Mouse (Mus musculus): ENCODE data around the gene Ugt1a1. TPM values are rescaled to one million over a fixed set of nuclear protein-coding genes. Genes with fewer than 3 reads are reported as not detected.

The Ugt1a1 gene
- polyA plus RNA-seq, 1 experiment from 2014 or later = 1.2 TPM

DNA sequence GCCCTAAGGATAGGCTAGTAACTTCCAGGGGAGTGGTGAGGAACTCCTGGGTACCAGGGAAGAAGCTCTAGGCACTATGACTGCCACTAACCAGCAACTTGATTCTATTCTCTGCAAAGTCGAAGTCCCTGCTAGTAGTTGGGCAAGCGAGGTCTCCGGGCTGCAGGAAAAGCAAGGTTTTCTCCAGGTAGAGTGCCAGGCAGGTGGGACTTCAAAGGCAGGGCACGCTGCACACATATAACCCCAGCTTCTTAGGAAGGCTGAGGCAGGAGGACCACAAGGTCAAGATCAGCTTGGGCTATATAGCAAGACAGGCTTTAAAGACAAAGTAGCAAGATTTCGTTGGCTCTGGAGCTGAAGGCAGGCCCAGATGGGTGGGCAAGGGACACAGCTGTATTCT lies 52.0 kb downstream of the Ugt1a1 start:
- WGBS = 91% methylated on average over 5 of the region's 5 CpGs

DNA sequence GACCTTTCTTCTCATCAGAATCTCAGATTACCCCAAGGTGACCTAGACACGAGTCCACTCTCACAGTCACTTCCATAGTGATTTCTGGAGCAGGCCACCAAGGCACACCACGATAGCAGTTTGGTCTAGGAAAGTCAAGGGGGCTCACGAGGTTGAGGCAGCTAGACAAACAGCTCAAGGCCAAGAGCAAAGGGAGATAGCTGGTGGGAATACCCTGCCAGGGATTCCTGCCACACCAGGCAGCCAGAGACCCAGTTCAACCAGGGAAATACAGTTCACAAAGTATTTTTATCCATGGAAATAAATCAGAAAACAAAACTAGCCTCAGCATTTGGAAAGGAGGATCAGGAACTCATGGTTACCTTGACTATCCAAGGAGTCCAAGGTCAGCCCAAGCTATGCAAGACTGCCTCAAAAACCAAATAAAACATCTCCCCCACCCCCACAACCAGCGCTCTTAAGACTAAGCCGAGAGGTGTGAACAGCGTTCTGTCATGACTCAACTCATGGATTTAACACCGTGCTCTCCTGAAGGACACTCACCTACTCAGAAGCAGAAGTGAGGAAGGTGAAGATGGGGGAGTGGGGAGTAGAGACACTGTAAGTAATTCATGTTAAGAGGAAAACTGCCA lies 52.6 kb downstream of the Ugt1a1 start:
- no peak overlapping the region for H3K9ac ChIP-seq
- H3K4me1 ChIP-seq = peaks cover 16% of the 10 kb centered on the region
- no peaks in the 10 kb centered on the region for H3K9me3 ChIP-seq (replicated peaks)
- 85% methylated on average over 7 of the region's 7 CpGs for WGBS
- ATAC-seq (replicated peaks; ENCODE audit: low FRiP score) = no peak
- no peak overlapping the region for H3K4me3 ChIP-seq (replicated peaks)
- H3K27ac ChIP-seq = no peak overlapping the region
- peaks cover 98% of the 10 kb centered on the region for H3K36me3 ChIP-seq
- no peak overlapping the region for H3K4me2 ChIP-seq
- no peaks in the 10 kb centered on the region for H3K27me3 ChIP-seq

More for the DNA sequence above, 52.0 kb downstream of the Ugt1a1 start:
- Histone ChIP-seq H3K36me3 (peaks cover 92% of the 10 kb centered on the region), H3K9ac (no peak overlapping the region), H3K27ac (no peak overlapping the region), H3K4me1 (peaks cover 20% of the 10 kb centered on the region), H3K9me3 (replicated peaks) (no peaks in the 10 kb centered on the region), H3K4me2 (no peak overlapping the region), H3K27me3 (no peaks in the 10 kb centered on the region), H3K4me3 (replicated peaks) (no peak overlapping the region)
- no peak for ATAC-seq (replicated peaks; ENCODE audit: low FRiP score)

DNA sequence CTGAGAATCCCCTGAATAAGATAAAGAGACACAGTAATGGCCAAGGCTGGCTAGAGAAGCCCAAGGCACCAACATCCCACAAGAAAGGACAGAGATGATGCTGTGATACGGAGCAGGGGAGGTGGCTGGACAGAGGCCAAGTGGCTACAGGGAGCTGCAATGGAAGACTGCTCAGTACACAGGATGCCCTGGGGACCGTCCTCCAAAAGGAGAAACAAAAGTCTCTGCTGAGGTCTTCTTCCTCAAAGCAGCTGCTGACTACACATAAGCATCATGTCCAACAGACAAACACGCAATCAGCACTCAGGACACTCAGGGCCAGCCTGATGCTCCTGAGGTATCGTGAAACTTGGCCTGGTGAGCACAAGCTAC lies 53.1 kb downstream of the Ugt1a1 start:
- ATAC-seq (replicated peaks; ENCODE audit: low FRiP score) = no peak
- Histone ChIP-seq H3K27ac (no peak overlapping the region), H3K9me3 (replicated peaks) (no peaks in the 10 kb centered on the region), H3K4me2 (no peak overlapping the region), H3K4me1 (peaks cover 11% of the 10 kb centered on the region), H3K27me3 (no peaks in the 10 kb centered on the region), H3K4me3 (replicated peaks) (no peak overlapping the region), H3K9ac (no peak overlapping the region), H3K36me3 (peaks cover 100% of the 10 kb centered on the region)
- 75% methylated on average over 4 of the region's 4 CpGs for WGBS

DNA sequence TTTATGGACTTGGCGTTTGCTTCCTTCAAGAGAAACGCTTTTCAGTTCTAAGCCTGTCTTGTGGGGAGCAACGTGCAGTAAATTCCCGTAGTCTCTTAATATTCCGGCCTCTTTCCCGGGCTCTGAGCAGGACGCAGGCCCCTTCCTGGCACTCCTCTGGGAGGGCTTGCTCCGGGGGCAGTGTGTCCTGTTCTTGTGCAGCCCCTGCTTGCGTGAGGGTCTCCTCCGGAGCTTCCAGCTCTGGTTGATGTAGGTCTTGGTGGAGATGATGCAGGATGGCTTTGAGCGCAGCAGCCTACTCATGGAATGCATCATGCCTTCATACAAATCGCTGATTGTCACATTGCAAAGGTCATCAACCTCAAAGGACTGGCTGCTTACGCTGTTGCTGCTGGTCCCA lies 54.4 kb downstream of the Ugt1a1 start:
- ATAC-seq (replicated peaks; ENCODE audit: low FRiP score) = no peak
- 87% methylated on average over 13 of the region's 13 CpGs for WGBS
- Histone ChIP-seq H3K4me1 (0 out of 2 replicates have a peak, but pooled peaks cover 7% of the 10 kb centered on the region), H3K27ac (no peak overlapping the region), H3K4me3 (replicated peaks) (no peak overlapping the region), H3K4me2 (no peak overlapping the region), H3K36me3 (peaks cover 91% of the 10 kb centered on the region), H3K27me3 (no peaks in the 10 kb centered on the region), H3K9ac (no peak overlapping the region), H3K9me3 (replicated peaks) (no peaks in the 10 kb centered on the region)

DNA sequence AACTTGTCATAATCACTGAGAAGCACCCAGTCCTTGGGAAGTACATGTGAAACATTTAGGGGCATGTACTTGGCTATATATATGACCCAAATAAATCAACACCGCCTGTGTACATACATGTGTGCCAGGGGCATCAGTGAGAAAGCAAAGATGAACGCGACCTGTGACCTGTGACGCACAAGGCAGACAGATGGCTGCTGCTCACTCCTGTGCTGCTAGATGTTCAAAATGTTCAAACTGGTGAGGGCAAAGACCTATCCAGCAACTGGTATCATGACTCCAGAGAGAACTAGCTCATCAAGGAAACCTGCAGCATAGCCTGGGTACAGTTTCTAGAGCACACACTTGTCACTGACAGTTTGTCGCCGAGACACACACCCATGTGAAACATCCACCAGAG lies 55.7 kb downstream of the Ugt1a1 start:
- ATAC-seq (replicated peaks; ENCODE audit: low FRiP score) = no peak

DNA sequence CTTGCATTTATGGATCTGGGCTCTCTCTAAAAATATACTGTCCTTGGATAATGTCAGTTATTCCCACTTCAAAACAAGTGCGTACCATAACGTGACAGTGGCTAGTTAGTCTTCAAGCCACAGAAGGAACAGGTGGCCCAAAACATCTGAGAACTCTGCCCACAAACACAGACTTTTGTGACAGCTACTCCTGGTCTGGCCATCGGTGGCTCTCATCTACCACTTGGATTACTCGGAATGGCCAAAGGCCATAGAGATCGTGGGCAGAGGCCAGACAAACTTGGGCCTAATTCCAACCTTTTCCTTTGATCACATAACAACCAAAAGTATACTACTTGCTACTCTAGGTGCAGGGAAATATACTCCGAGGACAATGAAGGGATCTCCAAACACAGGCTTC lies 56.3 kb downstream of the Ugt1a1 start:
- H3K4me3 ChIP-seq (replicated peaks) = no peak overlapping the region
- no peaks in the 10 kb centered on the region for H3K9me3 ChIP-seq (replicated peaks)
- no peak for ATAC-seq (replicated peaks; ENCODE audit: low FRiP score)
- WGBS = 86% methylated on average over 6 of the region's 6 CpGs
- H3K4me2 ChIP-seq = no peak overlapping the region
- no peaks in the 10 kb centered on the region for H3K27me3 ChIP-seq
- H3K9ac ChIP-seq = no peak overlapping the region
- H3K4me1 ChIP-seq = no peaks in the 10 kb centered on the region
- H3K36me3 ChIP-seq = peaks cover 91% of the 10 kb centered on the region
- H3K27ac ChIP-seq = no peak overlapping the region

More for the DNA sequence above, 55.7 kb downstream of the Ugt1a1 start:
- H3K4me2 ChIP-seq = no peak overlapping the region
- peaks cover 91% of the 10 kb centered on the region for H3K36me3 ChIP-seq
- H3K27ac ChIP-seq = no peak overlapping the region
- H3K9me3 ChIP-seq (replicated peaks) = no peaks in the 10 kb centered on the region
- WGBS = 93% methylated on average over 6 of the region's 6 CpGs
- no peak overlapping the region for H3K9ac ChIP-seq
- no peak overlapping the region for H3K4me3 ChIP-seq (replicated peaks)
- H3K4me1 ChIP-seq = 0 out of 2 replicates have a peak, but pooled peaks cover 3% of the 10 kb centered on the region
- H3K27me3 ChIP-seq = no peaks in the 10 kb centered on the region

Other genes with a start within 250 kb of the Ugt1a1 start
- gene Usp40, start 203.4 kb upstream of the Ugt1a1 start, polyA plus RNA-seq (2015; fragmentation: Nextera tagmentation; extraction: Ambion mirVana) = 38.7 and 42.6 TPM in 2 replicates
- 17.5 TPM in 2 replicates for gene Ugt1a10, start 156.6 kb upstream of the Ugt1a1 start, polyA plus RNA-seq (2015; fragmentation: Nextera tagmentation; extraction: Ambion mirVana)
- 4.6 and 4.7 TPM in 2 replicates for gene Ugt1a9, start 141.2 kb upstream of the Ugt1a1 start, polyA plus RNA-seq (2015; fragmentation: Nextera tagmentation; extraction: Ambion mirVana)
- gene Ugt1a8, start 124.1 kb upstream of the Ugt1a1 start, polyA plus RNA-seq (2015; fragmentation: Nextera tagmentation; extraction: Ambion mirVana) = not detected in 2 replicates
- gene Ugt1a7c, start 116.9 kb upstream of the Ugt1a1 start, polyA plus RNA-seq (2015; fragmentation: Nextera tagmentation; extraction: Ambion mirVana) = 8.9 and 11.4 TPM in 2 replicates
- 0.16 and 0.22 TPM in 2 replicates for gene Ugt1a6b, start 108.7 kb upstream of the Ugt1a1 start, polyA plus RNA-seq (2015; fragmentation: Nextera tagmentation; extraction: Ambion mirVana)
- gene Ugt1a6a, start 77.2 kb upstream of the Ugt1a1 start, polyA plus RNA-seq (2015; fragmentation: Nextera tagmentation; extraction: Ambion mirVana) = 3.1 and 3.9 TPM in 2 replicates
- gene Ugt1a5, start 45.9 kb upstream of the Ugt1a1 start, polyA plus RNA-seq (2015; fragmentation: Nextera tagmentation; extraction: Ambion mirVana) = not detected in 2 replicates
- gene Ugt1a2, start 11.4 kb upstream of the Ugt1a1 start, polyA plus RNA-seq (2015; fragmentation: Nextera tagmentation; extraction: Ambion mirVana) = 27.5 and 28.9 TPM in 2 replicates
- 10.7 TPM in 2 replicates for gene Dnajb3, start 6.2 kb upstream of the Ugt1a1 start, polyA plus RNA-seq (2015; fragmentation: Nextera tagmentation; extraction: Ambion mirVana)
- gene Mroh2a, start 15.0 kb downstream of the Ugt1a1 start, polyA plus RNA-seq (2015; fragmentation: Nextera tagmentation; extraction: Ambion mirVana) = 1.3 and 1.8 TPM in 2 replicates
- gene Hjurp, start 65.7 kb downstream of the Ugt1a1 start, polyA plus RNA-seq (2015; fragmentation: Nextera tagmentation; extraction: Ambion mirVana) = 162 and 175 TPM in 2 replicates
- gene Trpm8, start 65.7 kb downstream of the Ugt1a1 start, polyA plus RNA-seq (2015; fragmentation: Nextera tagmentation; extraction: Ambion mirVana) = not detected in 2 replicates
- gene Spp2, start 195.0 kb downstream of the Ugt1a1 start, polyA plus RNA-seq (2015; fragmentation: Nextera tagmentation; extraction: Ambion mirVana) = 56.5 and 62.0 TPM in 2 replicates

Data from kidney, embryonic 15.5 days (tissue).